Mouse (Mus musculus) lung, postnatal 0 days (tissue): ENCODE data around the gene Plpp1.

ENCODE experiments used
- CTCF ChIP-seq: IDR thresholded peaks from 2 replicates; pipeline ENCODE4 v1.5.1; 2016; ENCODE audit warnings: antibody characterized with exemption, mild to moderate bottlenecking
- EP300 ChIP-seq: IDR thresholded peaks from 2 replicates; pipeline ENCODE4 v1.6.1; 2016; ENCODE audit warnings: antibody characterized with exemption, mild to moderate bottlenecking, control low read depth

- TF ChIP-seq CTCF (no peak), EP300 (no peak)
These were observed 53.2 kb downstream of the Plpp1 start for GRCm38 (mm10) chr13:112853710-112854316.
